ENCODE assay signal across 8 mouse cellular contexts in genomic region chr5:64382451-64383057, GRCm38 (mm10).
A peak's percentile ranks its signal among the peaks of the same experiment; 100 is the strongest.
DNase-seq lines count a peak whose midpoint lies in the region; ATAC-seq and TF ChIP-seq lines count a peak whose summit lies in the region.

No protein-coding gene starts in this region.

- dilution Hi-C loops in CH12.LX (cut with MboI; ENCODE audit: extremely low pct_ligation_motif_present, extremely low pct_unique_long_range_greater_than_20kb, low sequenced_read_pairs), result no loop called here

- TF ChIP-seq EP300 in CH12.LX (IDR thresholded peaks at IDR 0.05; ENCODE audit: low read length), result no peak
- 0 out of 2 replicates have a peak, but pooled peaks have one; percentile 17 for TF ChIP-seq EP300 in heart, postnatal 0 days (IDR thresholded peaks at IDR 0.05; ENCODE audit: low read depth)
- TF ChIP-seq EP300 in stomach, postnatal 0 days (optimal IDR thresholded peaks at IDR 0.05), result peak; percentile 49

- no peak overlapping the region for H3K4me2 ChIP-seq in CH12.LX (ENCODE audit: insufficient read depth, low read depth, poor library complexity, severe bottlenecking)
- H3K4me2 ChIP-seq in heart, postnatal 0 days (ENCODE audit: low read depth, low read length), result no peak overlapping the region
- H3K4me2 ChIP-seq in liver, embryonic 16.5 days (ENCODE audit: low read depth, low read length), result no peak overlapping the region
- H3K4me2 ChIP-seq in neural tube, embryonic 12.5 days (replicated peaks), result no peak overlapping the region
- no peak overlapping the region for H3K4me2 ChIP-seq in stomach, postnatal 0 days (replicated peaks; ENCODE audit: low read depth)

- in situ Hi-C loops in CH12.LX (cut with MboI; ENCODE audit: low pct_ligation_motif_present, low pct_unique_long_range_greater_than_20kb, low sequenced_read_pairs), result loop anchor here (10.0 kb wide), 1 partner anchor 112 kb away; no protein-coding TSS in a partner anchor

- no peaks in the 10 kb centered on the region for H3K27me3 ChIP-seq in CH12.LX (replicated peaks)
- no peaks in the 10 kb centered on the region for H3K27me3 ChIP-seq in forebrain, embryonic 10.5 days (ENCODE audit: poor library complexity, severe bottlenecking)
- no peaks in the 10 kb centered on the region for H3K27me3 ChIP-seq in heart, postnatal 0 days (ENCODE audit: control insufficient read depth, insufficient read depth, low read length)
- H3K27me3 ChIP-seq in liver, embryonic 16.5 days (ENCODE audit: control insufficient read depth, insufficient read depth, low read depth, low read length), result no peaks in the 10 kb centered on the region
- no peaks in the 10 kb centered on the region for H3K27me3 ChIP-seq in neural tube, embryonic 12.5 days (replicated peaks)
- no peaks in the 10 kb centered on the region for H3K27me3 ChIP-seq in stomach, postnatal 0 days (ENCODE audit: control insufficient read depth, insufficient read depth, low read length)

- no peak overlapping the region for H3K27ac ChIP-seq in CH12.LX (ENCODE audit: insufficient read depth, low read depth)
- H3K27ac ChIP-seq in forebrain, embryonic 10.5 days, result peak overlapping the region; percentile 76
- H3K27ac ChIP-seq in heart, postnatal 0 days (ENCODE audit: low read depth), result no peak overlapping the region
- no peak overlapping the region for H3K27ac ChIP-seq in liver, embryonic 16.5 days (ENCODE audit: low read length)
- H3K27ac ChIP-seq in neural tube, embryonic 12.5 days, result no peak overlapping the region
- H3K27ac ChIP-seq in stomach, postnatal 0 days (replicated peaks), result no peak overlapping the region

- no peak overlapping the region for H3K4me3 ChIP-seq in CH12.LX (replicated peaks in 1 of 3; ENCODE audit: low read depth in 2 of 3, low read length in 2 of 3, poor library complexity in 1 of 3)
- no peak overlapping the region for H3K4me3 ChIP-seq in forebrain, embryonic 10.5 days
- H3K4me3 ChIP-seq in heart, postnatal 0 days (ENCODE audit: low read depth, low read length), result no peak overlapping the region
- H3K4me3 ChIP-seq in liver, embryonic 16.5 days (ENCODE audit: low read depth, low read length), result no peak overlapping the region
- H3K4me3 ChIP-seq in neural tube, embryonic 12.5 days, result no peak overlapping the region
- no peak overlapping the region for H3K4me3 ChIP-seq in stomach, postnatal 0 days (ENCODE audit: low read depth, low read length)

- H3K4me1 ChIP-seq in CH12.LX (ENCODE audit: control insufficient read depth in 1 of 2, insufficient read depth in 2 of 2), result peaks cover 3 to 7% of the 10 kb centered on the region in 2 experiments; a peak in 2 of 4 replicates
- H3K4me1 ChIP-seq in forebrain, embryonic 10.5 days, result peaks cover 65% of the 10 kb centered on the region
- peaks cover 16% of the 10 kb centered on the region for H3K4me1 ChIP-seq in heart, postnatal 0 days (ENCODE audit: control insufficient read depth, insufficient read depth)
- peaks cover 25% of the 10 kb centered on the region for H3K4me1 ChIP-seq in liver, embryonic 16.5 days (ENCODE audit: control insufficient read depth, low read depth, low read length)
- peaks cover 10% of the 10 kb centered on the region for H3K4me1 ChIP-seq in neural tube, embryonic 12.5 days
- H3K4me1 ChIP-seq in stomach, postnatal 0 days (replicated peaks; ENCODE audit: control insufficient read depth, insufficient read depth), result peaks cover 7% of the 10 kb centered on the region

- peak; percentile 92 for TF ChIP-seq RAD21 in CH12.LX (IDR thresholded peaks at IDR 0.05; ENCODE audit: low read depth, low read length)

- 20% methylated on average over 8 of the region's 8 CpGs for WGBS in forebrain, embryonic 10.5 days
- 16% methylated on average over 8 of the region's 8 CpGs for WGBS in heart, postnatal 0 days
- 15% methylated on average over 8 of the region's 8 CpGs for WGBS in liver, embryonic 16.5 days (ENCODE audit: insufficient replicate concordance)
- 24% methylated on average over 8 of the region's 8 CpGs for WGBS in neural tube, embryonic 12.5 days
- WGBS in stomach, postnatal 0 days, result 17% methylated on average over 8 of the region's 8 CpGs

- H3K9ac ChIP-seq in CH12.LX (ENCODE audit: insufficient read depth, low read depth), result no peak overlapping the region
- no peak overlapping the region for H3K9ac ChIP-seq in heart, postnatal 0 days (replicated peaks; ENCODE audit: low read depth, low read length)
- H3K9ac ChIP-seq in liver, embryonic 16.5 days (ENCODE audit: low read depth, low read length), result 0 out of 2 replicates have a peak overlapping the region, but pooled peaks have one; percentile 5
- H3K9ac ChIP-seq in neural tube, embryonic 12.5 days, result no peak overlapping the region
- no peak overlapping the region for H3K9ac ChIP-seq in stomach, postnatal 0 days (ENCODE audit: low read length)

- TF ChIP-seq POLR2A in CH12.LX (IDR thresholded peaks at IDR 0.05; ENCODE audit: low read depth, low read length), result no peak

- peak; percentile 81 to 91; a peak in 3 of 4 replicates for TF ChIP-seq CTCF in CH12.LX (conservative IDR thresholded peaks at IDR 0.05 in 1 of 2, IDR thresholded peaks at IDR 0.05 in 1 of 2; ENCODE audit: low read depth in 2 of 2, low read length in 2 of 2)
- TF ChIP-seq CTCF in heart, postnatal 0 days (IDR thresholded peaks at IDR 0.05; ENCODE audit: low read depth), result peak; percentile 99
- peak; percentile 99 for TF ChIP-seq CTCF in stomach, postnatal 0 days (IDR thresholded peaks at IDR 0.05; ENCODE audit: low read depth)

- H3K36me3 ChIP-seq in CH12.LX (replicated peaks in 1 of 2; ENCODE audit: control insufficient read depth in 1 of 2, insufficient read depth in 1 of 2, low read length in 1 of 2), result no peaks in the 10 kb centered on the region
- no peaks in the 10 kb centered on the region for H3K36me3 ChIP-seq in forebrain, embryonic 10.5 days (replicated peaks)
- H3K36me3 ChIP-seq in heart, postnatal 0 days (replicated peaks; ENCODE audit: control insufficient read depth, insufficient read depth, low read length), result no peaks in the 10 kb centered on the region
- H3K36me3 ChIP-seq in liver, embryonic 16.5 days (ENCODE audit: control insufficient read depth, insufficient read depth), result no peaks in the 10 kb centered on the region
- H3K36me3 ChIP-seq in neural tube, embryonic 12.5 days, result no peaks in the 10 kb centered on the region
- H3K36me3 ChIP-seq in stomach, postnatal 0 days (ENCODE audit: control insufficient read depth, insufficient read depth, low read length), result no peaks in the 10 kb centered on the region

- ATAC-seq in heart, postnatal 0 days (ENCODE audit: insufficient read depth, low read depth), result peak; percentile 47
- peak; percentile 35 for ATAC-seq in liver, embryonic 16.5 days (ENCODE audit: low read depth)
- ATAC-seq in neural tube, embryonic 12.5 days (ENCODE audit: low FRiP score, low read depth), result peak; percentile 28; the same call in 1 of the 2 replicates
- ATAC-seq in stomach, postnatal 0 days (ENCODE audit: low FRiP score, low TSS enrichment), result peak; percentile 69

- H3K79me2 ChIP-seq in CH12.LX (replicated peaks; ENCODE audit: control insufficient read depth, extremely low read depth, insufficient read depth, poor library complexity, severe bottlenecking), result no peaks in the 10 kb centered on the region

- DNase-seq in CH12.LX (ENCODE audit: extremely low read depth), result peak; percentile 68
- DNase-seq in c-Kit-negative CD71-positive TER-119-positive erythroid progenitor cells, embryonic 14.5 days (ENCODE audit: low read depth, low spot score), result peak; percentile 69
- DNase-seq in forebrain, embryonic 10.5 days (ENCODE audit: extremely low spot score, low spot score), result peak; percentile 83
- DNase-seq in heart, postnatal 0 days (ENCODE audit: low spot score), result peak; percentile 89
- peak; percentile 84 to 87 for DNase-seq in kidney, postnatal 25 days
- peak; percentile 83 for DNase-seq in stomach, postnatal 0 days (ENCODE audit: low spot score)

- H3K9me3 ChIP-seq in CH12.LX (replicated peaks; ENCODE audit: low read length), result no peaks in the 10 kb centered on the region
- no peaks in the 10 kb centered on the region for H3K9me3 ChIP-seq in forebrain, embryonic 10.5 days
- no peaks in the 10 kb centered on the region for H3K9me3 ChIP-seq in heart, postnatal 0 days (replicated peaks; ENCODE audit: control insufficient read depth, low read length)
- no peaks in the 10 kb centered on the region for H3K9me3 ChIP-seq in liver, embryonic 16.5 days (replicated peaks; ENCODE audit: control insufficient read depth, low read length)
- no peaks in the 10 kb centered on the region for H3K9me3 ChIP-seq in neural tube, embryonic 12.5 days
- H3K9me3 ChIP-seq in stomach, postnatal 0 days (ENCODE audit: control insufficient read depth, low read length), result no peaks in the 10 kb centered on the region

TF ChIP-seq in CH12.LX, 34 proteins besides CTCF, POLR2A, EP300 and RAD21:
- TF ChIP-seq MYC (IDR thresholded peaks at IDR 0.05; ENCODE audit: low read depth, low read length) (peak; percentile 87), HCFC1 (IDR thresholded peaks at IDR 0.05; ENCODE audit: low read depth, low read length) (no peak), TBP (conservative IDR thresholded peaks at IDR 0.05; ENCODE audit: low read depth, low read length) (no peak), E2F4 (IDR thresholded peaks at IDR 0.05; ENCODE audit: insufficient replicate concordance, low read depth, low read length) (no peak), NRF1 (IDR thresholded peaks at IDR 0.05; ENCODE audit: low read depth, low read length) (no peak), ZC3H11A (IDR thresholded peaks at IDR 0.05; ENCODE audit: low read depth, low read length) (peak; percentile 74), BHLHE40 (IDR thresholded peaks at IDR 0.05; ENCODE audit: low read depth, low read length) (peak; percentile 17; the same call in 1 of the 2 replicates), MEF2A (IDR thresholded peaks at IDR 0.05; ENCODE audit: borderline replicate concordance, low read depth, low read length) (no peak), SMC3 (IDR thresholded peaks at IDR 0.05; ENCODE audit: low read depth, low read length) (peak; percentile 92), ELF1 (IDR thresholded peaks at IDR 0.05; ENCODE audit: low read depth, low read length) (no peak), ETS1 (conservative IDR thresholded peaks at IDR 0.05; ENCODE audit: low read depth, low read length) (no peak), MAX (IDR thresholded peaks at IDR 0.05; ENCODE audit: low read length) (0 out of 2 replicates have a peak, but pooled peaks have one; percentile 33)
TF ChIP-seq in CH12.LX: peak in this region for 5.
